Mouse (Mus musculus) liver, embryonic 14.5 days (tissue): ENCODE data around the gene Inka2.

Source experiments
- CTCF ChIP-seq: IDR thresholded peaks from 2 replicates; pipeline ENCODE4 v1.5.1; 2016; ENCODE audit warnings: antibody characterized with exemption, low read depth, control low read depth
- EP300 ChIP-seq: IDR thresholded peaks from 2 replicates; pipeline ENCODE4 v1.6.1; 2016; ENCODE audit warnings: antibody characterized with exemption, low read depth

GRCm38 (mm10) chr3:105704031-105705008 is at the start of gene Inka2:
- no peak for TF ChIP-seq CTCF
- TF ChIP-seq EP300: no peak
